Mouse (Mus musculus) midbrain, postnatal 0 days (tissue): ENCODE data around the gene Cysltr2. TPM values are rescaled to one million over a fixed set of nuclear protein-coding genes. Genes with fewer than 3 reads are reported as not detected.
A peak's percentile ranks its signal among the peaks of the same experiment; 100 is the strongest.

Experiments used
- ATAC-seq: fragments of 200-750 bp; cut with Nextera tagmentation; 2 replicates; pipeline ENCODE4 v1.8.0; 2017; ENCODE audit warnings: moderate number of reproducible peaks, mild to moderate bottlenecking, moderate TSS enrichment, moderate library complexity; ENCODE audit not compliant: low FRiP score
- DNase-seq: peaks from one replicate; pipeline ENCODE4 v3.0.0-alpha.2; 2015; ENCODE audit warnings: low spot score
- H3K27ac ChIP-seq: fragments of 300-500 bp; sonication (generic); 2 replicates; pipeline ENCODE4 v1.5.1; 2014; ENCODE audit warnings: low read depth, mild to moderate bottlenecking, low read length, mixed read lengths
- H3K27me3 ChIP-seq: fragments of 300-500 bp; sonication (generic); 2 replicates; pipeline ENCODE4 v1.6.1; 2014; ENCODE audit warnings: low read length, control low read depth, mixed read lengths; ENCODE audit not compliant: insufficient read depth
- H3K36me3 ChIP-seq: fragments of 300-500 bp; sonication (generic); 2 replicates; pipeline ENCODE4 v1.6.1; 2014; ENCODE audit warnings: low read length, control low read depth, mixed read lengths; ENCODE audit not compliant: insufficient read depth
- H3K4me1 ChIP-seq: fragments of 300-500 bp; sonication (generic); 2 replicates; pipeline ENCODE4 v1.6.1; 2014; ENCODE audit warnings: mild to moderate bottlenecking, control low read depth, antibody characterized with exemption, low read length, mixed read lengths; ENCODE audit not compliant: insufficient read depth
- H3K4me2 ChIP-seq: fragments of 300-500 bp; sonication (generic); 2 replicates; pipeline ENCODE4 v1.6.1; 2014; ENCODE audit warnings: low read depth, mild to moderate bottlenecking, low read length, mixed read lengths; ENCODE audit not compliant: poor library complexity, severe bottlenecking
- H3K4me3 ChIP-seq: fragments of 300-500 bp; sonication (generic); 2 replicates; pipeline ENCODE4 v1.5.1; 2014; ENCODE audit warnings: low read depth, mild to moderate bottlenecking, low read length, moderate library complexity
- H3K9ac ChIP-seq: fragments of 300-500 bp; sonication (generic); replicated peaks from 2 replicates; pipeline ENCODE4 v1.6.1; 2014; ENCODE audit warnings: mild to moderate bottlenecking, low read length, moderate library complexity, mixed read lengths; ENCODE audit not compliant: poor library complexity, severe bottlenecking
- H3K9me3 ChIP-seq: fragments of 300-500 bp; sonication (generic); 2 replicates; pipeline ENCODE4 v1.6.1; 2016; ENCODE audit warnings: low read length, control low read depth
- CTCF ChIP-seq: IDR thresholded peaks from 2 replicates; pipeline ENCODE4 v1.5.1; 2016; ENCODE audit warnings: antibody characterized with exemption, mild to moderate bottlenecking
- WGBS: fragments of 180-500 bp; shearing (Covaris S2); extraction: QIAGEN DNeasy Blood & Tissue Kit; methylation state at CpG from one replicate; pipeline ENCODE4 v1.1.7; 2014; 5-methylcytosine and 5-hydroxymethylcytosine counted together
- polyA plus RNA-seq: library from polyadenylated mRNA; unstranded; fragments of >200 nt; fragmentation: Nextera tagmentation; extraction: Ambion mirVana; gene quantifications from 2 replicates; pipeline ENCODE4 v1.2.1, GENCODE M21; 2015
- total RNA-seq: library from RNA; depleted of rRNA; stranded (reverse); fragments of >200 nt; gene quantifications from 2 replicates; pipeline ENCODE4 v1.2.3, GENCODE M21; 2014

The Cysltr2 gene
- total and polyA plus RNA-seq, 2 experiments from 2014 or later: 0.30 TPM; not detected in 1

DNA sequence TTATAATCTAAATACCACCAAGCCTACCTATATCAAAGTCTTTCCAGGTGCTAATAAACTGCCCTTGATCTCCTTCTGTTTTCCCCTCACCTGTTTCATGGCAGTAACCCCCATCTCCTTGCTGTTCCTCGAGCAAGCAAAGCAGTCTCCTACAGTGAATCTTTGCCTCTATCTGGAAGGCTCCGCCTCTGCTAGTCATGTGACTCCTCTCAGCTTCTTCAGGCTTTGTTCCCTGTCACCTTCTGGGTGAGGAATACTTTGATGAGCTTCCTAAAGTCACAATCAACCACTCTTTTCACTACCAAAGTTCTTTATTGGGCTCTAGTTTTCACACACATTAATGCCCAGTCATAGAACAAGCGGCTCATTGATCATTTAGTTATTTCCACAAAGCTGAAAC lies 37.5 kb upstream of the Cysltr2 start:
- Histone ChIP-seq H3K9me3 (no peaks in the 10 kb centered on the region), H3K36me3 (no peaks in the 10 kb centered on the region), H3K27me3 (no peaks in the 10 kb centered on the region), H3K4me1 (no peaks in the 10 kb centered on the region), H3K4me2 (no peak overlapping the region), H3K4me3 (no peak overlapping the region), H3K27ac (no peak overlapping the region), H3K9ac (no peak overlapping the region)
- ATAC-seq (no peak), DNase-seq (no peak)
- no peak for TF ChIP-seq CTCF
- 62% methylated on average over 3 of the region's 3 CpGs for WGBS

DNA sequence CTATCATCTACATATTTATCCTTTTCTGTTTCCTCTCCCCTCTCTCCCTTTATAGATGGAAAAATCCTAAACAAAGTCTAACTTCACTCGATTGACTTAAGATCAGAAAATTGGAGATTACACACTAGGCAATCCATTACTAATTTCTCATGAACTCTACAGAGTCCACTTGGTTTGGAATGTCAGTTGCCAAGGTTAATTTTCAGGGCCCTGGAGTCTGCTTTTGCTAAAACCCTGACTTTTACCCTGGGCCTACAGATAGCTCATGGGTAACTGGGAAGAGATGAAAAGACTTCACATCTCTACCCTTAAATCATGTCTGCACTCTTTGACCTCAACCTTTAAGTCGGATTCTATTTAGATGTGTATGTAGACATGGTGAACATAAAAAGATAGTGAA lies 34.6 kb upstream of the Cysltr2 start:
- WGBS: 87% methylated on average over 2 of the region's 2 CpGs
- Histone ChIP-seq H3K4me3 (no peak overlapping the region), H3K9ac (no peak overlapping the region), H3K9me3 (no peaks in the 10 kb centered on the region), H3K4me1 (no peaks in the 10 kb centered on the region), H3K36me3 (no peaks in the 10 kb centered on the region), H3K4me2 (no peak overlapping the region), H3K27ac (no peak overlapping the region), H3K27me3 (no peaks in the 10 kb centered on the region)
- no peak for DNase-seq
- no peak for ATAC-seq
- TF ChIP-seq CTCF: no peak

DNA sequence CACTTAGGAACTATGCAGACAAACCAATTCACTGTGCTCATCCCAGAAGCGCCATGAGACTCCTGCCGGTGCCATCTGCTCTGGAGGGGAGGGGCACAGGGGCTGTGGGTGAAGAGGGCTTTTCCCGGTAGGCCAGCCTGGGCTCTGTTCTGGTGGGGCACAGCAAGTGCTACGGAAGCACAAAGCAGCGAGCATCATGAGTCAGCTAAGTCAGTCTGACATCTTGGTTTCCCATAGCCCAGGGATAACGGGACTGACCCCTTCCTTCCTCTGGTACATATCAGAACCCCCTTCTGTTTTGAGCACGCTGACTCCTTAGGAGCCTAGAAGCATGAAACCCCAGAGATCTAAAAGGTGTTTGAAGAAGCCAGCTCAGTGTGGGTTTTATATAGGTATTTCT lies 15.5 kb upstream of the Cysltr2 start:
- 83% methylated on average over 7 of the region's 7 CpGs for WGBS
- H3K4me2 ChIP-seq: no peak overlapping the region
- no peak overlapping the region for H3K27ac ChIP-seq
- no peak overlapping the region for H3K4me3 ChIP-seq
- ATAC-seq (no peak), DNase-seq (no peak)
- H3K4me1 ChIP-seq: no peaks in the 10 kb centered on the region
- no peaks in the 10 kb centered on the region for H3K36me3 ChIP-seq
- H3K9me3 ChIP-seq: no peaks in the 10 kb centered on the region
- H3K9ac ChIP-seq: no peak overlapping the region
- TF ChIP-seq CTCF: no peak
- no peaks in the 10 kb centered on the region for H3K27me3 ChIP-seq

GRCm38 (mm10) chr14:73058755-73059154 lies 9.8 kb upstream of the Cysltr2 start:
- no peaks in the 10 kb centered on the region for H3K9me3 ChIP-seq
- no peak for TF ChIP-seq CTCF
- H3K4me3 ChIP-seq: no peak overlapping the region
- DNase-seq (no peak), ATAC-seq (no peak)
- no peak overlapping the region for H3K27ac ChIP-seq
- WGBS: 98% methylated on average over 2 of the region's 2 CpGs
- no peaks in the 10 kb centered on the region for H3K27me3 ChIP-seq
- no peaks in the 10 kb centered on the region for H3K4me1 ChIP-seq
- H3K4me2 ChIP-seq: no peak overlapping the region
- H3K36me3 ChIP-seq: no peaks in the 10 kb centered on the region
- no peak overlapping the region for H3K9ac ChIP-seq

DNA sequence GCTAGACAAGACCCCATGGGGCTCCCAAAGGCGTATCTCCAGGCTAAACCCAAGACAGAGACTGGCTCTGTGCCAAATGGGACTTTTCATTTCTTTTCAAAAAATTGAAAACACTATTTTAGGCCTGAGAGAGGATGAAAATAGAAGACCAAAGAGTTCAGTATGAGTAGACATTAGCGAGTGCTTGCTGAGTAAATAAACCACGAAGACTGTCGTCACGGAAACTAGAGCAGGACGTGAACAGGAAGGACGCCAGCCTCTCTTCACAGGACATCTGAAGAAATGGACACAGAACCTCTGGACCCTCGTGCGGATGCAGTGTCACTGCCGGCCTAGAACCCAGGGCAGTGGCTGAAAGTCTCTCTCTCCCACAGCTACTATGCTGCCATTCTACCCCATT lies 8.8 kb upstream of the Cysltr2 start:
- TF ChIP-seq CTCF: no peak
- Histone ChIP-seq H3K4me3 (no peak overlapping the region), H3K36me3 (no peaks in the 10 kb centered on the region), H3K9ac (no peak overlapping the region), H3K4me1 (no peaks in the 10 kb centered on the region), H3K9me3 (no peaks in the 10 kb centered on the region), H3K4me2 (no peak overlapping the region), H3K27me3 (no peaks in the 10 kb centered on the region), H3K27ac (no peak overlapping the region)
- ATAC-seq (no peak), DNase-seq (peak; percentile 2)
- 50% methylated on average over 10 of the region's 10 CpGs for WGBS

DNA sequence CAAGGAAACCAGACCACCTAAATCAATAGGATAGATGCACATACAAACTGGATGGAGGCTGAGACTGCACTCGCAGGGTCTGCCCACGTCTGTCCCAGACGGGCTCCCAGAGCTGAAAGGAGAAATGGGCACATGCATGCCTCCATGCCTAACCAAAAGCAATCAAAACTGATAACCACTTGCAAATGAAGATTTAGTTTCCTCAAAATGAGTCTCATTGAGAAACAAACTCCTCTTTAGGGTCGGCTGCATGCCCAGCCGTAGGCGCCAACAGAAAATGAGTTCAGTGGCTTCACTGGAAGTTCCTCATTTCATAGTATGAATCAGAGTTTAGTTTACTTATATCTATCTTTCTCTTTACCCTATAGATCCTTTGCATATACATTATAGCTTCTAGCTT lies 7.9 kb upstream of the Cysltr2 start:
- no peak overlapping the region for H3K9ac ChIP-seq
- WGBS: 94% methylated on average over 6 of the region's 6 CpGs

More for the DNA sequence above, 7.9 kb upstream of the Cysltr2 start:
- Histone ChIP-seq H3K4me2 (no peak overlapping the region), H3K27me3 (no peaks in the 10 kb centered on the region), H3K4me1 (no peaks in the 10 kb centered on the region), H3K9me3 (no peaks in the 10 kb centered on the region), H3K27ac (no peak overlapping the region), H3K36me3 (no peaks in the 10 kb centered on the region), H3K4me3 (no peak overlapping the region)
- TF ChIP-seq CTCF: no peak
- no peak for ATAC-seq
- DNase-seq: no peak
